Mouse (Mus musculus): ENCODE data around the gene Tmem50a.

Gene Tmem50a

GRCm38 (mm10) chr4:134928464-134928836, 13.6 kb upstream of the Tmem50a start:
- TF ChIP-seq GATA4 (IDR thresholded peaks at IDR 0.05; ENCODE audit: insufficient replicate concordance, low read length): no peak

- no peak for TF ChIP-seq GATA4 (IDR thresholded peaks at IDR 0.05; ENCODE audit: insufficient replicate concordance, low read length)
Observed at GRCm38 (mm10) chr4:134927815-134928463, 13.1 kb upstream of the Tmem50a start.

DNA sequence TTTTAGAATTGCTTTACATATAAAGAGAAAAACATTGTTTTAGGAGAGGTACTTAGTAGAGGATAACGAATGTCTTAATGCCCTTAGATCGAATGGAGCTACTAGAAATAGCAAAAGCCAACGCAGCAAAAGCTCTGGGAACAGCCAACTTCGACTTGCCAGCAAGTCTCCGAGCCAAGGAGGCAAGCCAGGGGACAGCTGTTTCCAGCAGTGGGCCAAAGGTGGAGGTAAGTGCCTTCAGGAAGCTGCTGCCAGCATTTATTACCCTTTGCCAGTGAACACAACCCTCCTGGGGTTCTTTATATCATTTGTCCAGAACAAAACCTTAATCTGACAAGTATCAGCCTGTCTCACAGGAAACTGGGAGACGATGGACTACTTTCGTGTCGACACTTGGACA, 10.4 kb upstream of the Tmem50a start:
- TF ChIP-seq GATA4 (IDR thresholded peaks at IDR 0.05; ENCODE audit: insufficient replicate concordance, low read length): no peak

DNA sequence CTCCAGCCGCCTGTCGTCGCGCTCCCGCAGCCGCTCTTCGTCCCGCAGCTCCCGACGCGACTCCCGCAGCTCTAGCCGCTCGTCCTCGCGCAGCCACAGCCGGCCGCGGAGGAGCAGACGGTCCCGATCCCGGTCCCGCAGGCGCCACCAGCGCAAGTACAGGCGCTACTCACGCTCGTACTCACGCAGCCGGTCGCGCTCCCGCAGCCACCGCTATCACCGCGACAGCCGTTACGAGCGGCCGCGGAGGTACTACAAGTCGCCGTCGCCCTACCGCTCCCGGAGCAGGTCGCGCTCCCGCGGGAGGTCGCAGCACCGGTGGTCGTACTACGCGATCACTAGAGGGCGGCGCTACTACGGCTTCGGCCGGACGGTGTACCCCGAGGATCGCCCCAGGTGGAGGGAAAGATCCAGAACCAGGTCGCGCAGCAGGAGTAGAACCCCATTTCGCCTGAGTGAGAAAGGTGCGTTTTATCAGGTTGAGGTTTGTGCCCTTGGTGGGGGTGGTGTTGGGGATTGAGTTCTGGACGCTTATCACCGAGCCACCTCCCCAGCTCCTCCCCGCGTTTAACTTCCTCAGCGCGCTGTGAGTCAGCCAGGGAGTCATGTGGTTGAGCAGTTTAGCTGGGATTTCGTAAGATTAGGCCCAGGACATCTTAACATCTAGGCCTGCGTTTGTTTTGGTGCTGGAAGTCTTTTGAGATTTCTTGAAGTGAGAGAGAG, 9.4 kb upstream of the Tmem50a start:
- TF ChIP-seq GATA4 (IDR thresholded peaks at IDR 0.05; ENCODE audit: insufficient replicate concordance, low read length): peak; percentile 55; the same call in 1 of the 2 replicates

DNA sequence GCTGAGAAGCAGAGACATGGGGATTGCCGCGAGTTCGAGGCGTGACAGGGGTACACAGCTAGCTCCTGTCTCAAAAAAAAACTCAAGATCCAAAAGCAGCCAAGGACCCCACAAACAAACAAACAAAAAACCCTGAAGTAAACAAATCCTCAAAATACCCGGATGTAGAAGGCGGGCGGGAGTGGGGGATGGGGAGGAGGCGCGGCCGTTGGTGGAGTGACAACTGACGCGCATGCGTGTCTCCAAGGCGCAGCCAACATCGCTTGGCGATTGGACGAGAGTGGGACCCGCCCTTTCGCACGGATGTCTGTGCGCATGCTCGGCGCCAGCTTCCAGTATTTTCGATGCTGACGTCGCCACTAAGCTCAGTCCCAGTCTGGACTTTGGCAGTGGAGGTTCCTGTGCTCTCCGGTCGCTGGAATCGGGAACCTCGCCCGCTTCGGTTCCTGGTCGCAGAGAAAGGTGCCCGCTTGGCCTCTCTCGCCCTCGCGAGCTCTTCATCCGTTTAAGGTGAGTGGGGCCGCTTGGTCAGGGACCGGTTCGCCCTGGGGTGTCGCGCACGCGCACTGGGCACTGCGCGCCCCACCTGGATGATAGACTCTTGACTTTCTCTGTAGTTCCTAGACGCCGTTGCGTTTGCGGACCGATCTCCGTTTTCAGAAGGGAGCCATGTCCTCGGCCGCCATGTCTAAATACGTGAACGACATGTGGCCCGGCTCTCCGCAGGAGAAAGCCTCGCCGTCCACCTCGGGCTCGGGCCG, 8.6 kb upstream of the Tmem50a start, which contains the start of gene Rsrp1:
TSS of gene Rsrp1 (plus strand) at position 335 of the 761 bp plus-strand sequence.
- TF ChIP-seq GATA4 (IDR thresholded peaks at IDR 0.05; ENCODE audit: insufficient replicate concordance, low read length): no peak

DNA sequence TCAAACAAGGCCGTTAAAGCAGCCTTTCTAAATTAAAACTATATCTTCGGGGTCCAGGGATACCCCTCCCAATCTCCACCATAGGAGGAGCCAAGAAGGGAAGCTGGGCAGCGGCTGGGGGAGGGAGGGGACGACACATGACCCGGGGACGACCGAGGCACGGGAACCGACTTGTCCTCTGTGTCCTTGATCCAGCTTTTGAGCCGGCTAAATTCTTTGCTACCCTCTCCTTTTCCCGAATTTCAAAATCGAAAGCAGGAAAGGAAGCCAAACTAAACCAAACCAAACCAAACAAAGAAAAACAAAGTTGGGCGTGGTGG, 8.1 kb upstream of the Tmem50a start:
- no peak for TF ChIP-seq GATA4 (IDR thresholded peaks at IDR 0.05; ENCODE audit: insufficient replicate concordance, low read length)

GRCm38 (mm10) chr4:134922111-134922924, 7.5 kb upstream of the Tmem50a start:
- peak; percentile 78; the same call in 1 of the 2 replicates for TF ChIP-seq GATA4 (IDR thresholded peaks at IDR 0.05; ENCODE audit: insufficient replicate concordance, low read length)

- TF ChIP-seq GATA4 (IDR thresholded peaks at IDR 0.05; ENCODE audit: insufficient replicate concordance, low read length): no peak
Observed at GRCm38 (mm10) chr4:134921703-134922102, 6.9 kb upstream of the Tmem50a start.

GRCm38 (mm10) chr4:134920631-134921030, 5.8 kb upstream of the Tmem50a start:
- TF ChIP-seq GATA4 (IDR thresholded peaks at IDR 0.05; ENCODE audit: insufficient replicate concordance, low read length): no peak

DNA sequence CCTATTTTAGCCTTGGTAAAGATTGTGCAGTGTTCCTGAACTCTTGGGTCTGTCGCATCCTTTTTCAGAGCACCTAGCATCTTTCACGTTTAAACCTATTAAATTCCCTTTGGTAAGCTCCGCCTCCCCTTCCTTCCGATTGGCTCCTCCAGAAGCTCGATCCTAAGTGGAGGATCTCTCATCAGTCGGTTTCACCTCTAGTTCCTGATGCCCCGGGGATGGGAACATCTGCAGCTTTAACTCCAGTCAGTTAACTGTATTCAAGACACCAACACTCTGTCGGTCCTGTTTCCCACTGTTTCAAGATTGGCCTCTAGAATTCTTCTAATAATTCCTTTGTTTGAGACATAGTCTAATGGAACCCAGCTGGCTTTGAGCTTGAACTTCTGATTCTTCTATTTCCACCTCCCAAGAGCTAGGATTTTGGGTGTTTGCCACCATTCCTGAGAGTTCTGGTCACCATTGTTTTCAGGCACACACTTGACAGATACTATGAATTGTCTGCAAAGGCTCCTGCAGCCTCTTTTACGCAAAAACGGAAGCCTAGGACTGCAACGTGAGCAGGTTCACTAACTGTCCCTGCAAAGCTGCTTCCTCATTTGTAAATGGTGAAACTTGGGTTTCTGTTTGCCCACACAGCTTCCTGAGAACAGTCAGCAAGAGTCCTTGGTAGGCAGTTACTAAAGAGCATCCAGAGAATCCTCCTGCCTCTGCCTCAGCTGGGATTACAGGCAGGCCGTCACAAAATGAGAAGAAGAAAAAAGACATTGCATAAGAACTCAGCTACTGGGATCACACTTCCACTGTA, 5.1 kb upstream of the Tmem50a start:
- TF ChIP-seq GATA4 (IDR thresholded peaks at IDR 0.05; ENCODE audit: insufficient replicate concordance, low read length): no peak

DNA sequence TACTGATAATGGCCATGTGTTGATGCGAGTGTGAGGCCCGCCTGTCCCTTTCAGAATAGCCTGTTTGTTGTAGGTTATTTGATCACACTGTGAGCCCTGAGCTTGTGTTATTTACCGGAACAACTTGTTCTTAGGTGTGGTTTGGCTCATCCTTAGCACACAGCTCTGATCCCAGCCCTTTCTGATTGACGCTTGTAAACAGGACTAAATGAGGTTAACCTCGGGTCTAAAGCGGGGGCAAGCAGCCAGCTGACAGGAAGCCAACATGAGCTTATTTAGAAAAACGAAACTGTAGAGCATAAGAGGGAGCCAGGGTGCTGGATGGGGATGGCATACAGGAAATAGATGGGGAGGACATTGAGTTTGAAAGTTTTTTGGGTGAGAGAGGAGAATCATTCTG, 3.6 kb upstream of the Tmem50a start:
- peak; percentile 27; the same call in 1 of the 2 replicates for TF ChIP-seq GATA4 (IDR thresholded peaks at IDR 0.05; ENCODE audit: insufficient replicate concordance, low read length)

GRCm38 (mm10) chr4:134917194-134917593, 2.4 kb upstream of the Tmem50a start:
- TF ChIP-seq GATA4 (IDR thresholded peaks at IDR 0.05; ENCODE audit: insufficient replicate concordance, low read length): no peak

GRCm38 (mm10) chr4:134915223-134916050, 613 bp upstream of the Tmem50a start:
- no peak for TF ChIP-seq GATA4 (IDR thresholded peaks at IDR 0.05; ENCODE audit: insufficient replicate concordance, low read length)
